Mouse (Mus musculus) megakaryocyte, embryonic 14.5 days (primary cell): ENCODE results near the gene Fezf2.

Source experiments
- FLI1 ChIP-seq: IDR thresholded peaks from 2 replicates; pipeline ENCODE4 v1.6.1; 2012; ENCODE audit warnings: low read length, inconsistent platforms, mixed read lengths
- GATA1 ChIP-seq: IDR thresholded peaks from 3 replicates; pipeline ENCODE4 v1.6.1; 2012; ENCODE audit warnings: mixed read lengths, low read length, inconsistent platforms, borderline replicate concordance

GRCm38 (mm10) chr14:12333622-12334021 is 14.4 kb downstream of the Fezf2 start:
- no peak for TF ChIP-seq FLI1
- no peak for TF ChIP-seq GATA1
